Mouse (Mus musculus) C2C12 (cell line): Measurements from ENCODE around the gene Ptprf. TPM values are rescaled to one million over a fixed set of nuclear protein-coding genes. Genes with fewer than 3 reads are reported as not detected.

ENCODE experiments used
- H3K27me3 ChIP-seq: one replicate; pipeline ENCODE4 v1.6.1; 2011; ENCODE audit not compliant: control insufficient read depth, insufficient read depth, insufficient read length
- H3K36me3 ChIP-seq: one replicate; pipeline ENCODE4 v1.6.1; 2011; ENCODE audit not compliant: control insufficient read depth, insufficient read depth
- H3K4me3 ChIP-seq: one replicate; pipeline ENCODE4 v1.5.1; 2011; ENCODE audit warnings: mild to moderate bottlenecking, control low read depth; ENCODE audit not compliant: poor library complexity, insufficient read depth, severe bottlenecking
- H3K79me2 ChIP-seq: one replicate; pipeline ENCODE4 v1.6.1; 2011; ENCODE audit not compliant: control insufficient read depth, insufficient read depth
- H3K79me3 ChIP-seq: one replicate; pipeline ENCODE4 v1.6.1; 2011; ENCODE audit warnings: low read depth, control low read depth
- H3ac ChIP-seq: one replicate; pipeline ENCODE3; 2011; ENCODE audit warnings: low read depth; ENCODE audit not compliant: control insufficient read depth, insufficient read length
- CEBPB ChIP-seq: IDR thresholded peaks from one replicate; pipeline ENCODE4 v1.6.1; 2011; ENCODE audit warnings: low read depth, mild to moderate bottlenecking, control low read depth, moderate library complexity
- CTCF ChIP-seq: IDR thresholded peaks from one replicate; pipeline ENCODE4 v1.5.1; 2011; ENCODE audit not compliant: control insufficient read depth, insufficient read depth, insufficient read length
- FOSL1 ChIP-seq: IDR thresholded peaks from one replicate; pipeline ENCODE4 v1.8.0; 2011; ENCODE audit warnings: mild to moderate bottlenecking, low read length; ENCODE audit not compliant: poor library complexity, insufficient read depth, severe bottlenecking
- MAX ChIP-seq: IDR thresholded peaks from one replicate; pipeline ENCODE4 v1.6.1; 2011; ENCODE audit warnings: mild to moderate bottlenecking, control low read depth
- MYOD1 ChIP-seq: IDR thresholded peaks from one replicate; pipeline ENCODE4 v1.6.1; 2011; ENCODE audit warnings: low read depth; ENCODE audit not compliant: control insufficient read depth, insufficient read length
- MYOG ChIP-seq: IDR thresholded peaks from one replicate; pipeline ENCODE4 v1.6.1; 2011; ENCODE audit not compliant: control insufficient read depth, insufficient read length; ENCODE audit errors: extremely low read depth
- USF1 ChIP-seq: IDR thresholded peaks from one replicate; pipeline ENCODE4 v1.6.1; 2011; ENCODE audit warnings: low read depth, mild to moderate bottlenecking, control low read depth, moderate library complexity
- polyA plus RNA-seq: library from polyadenylated mRNA; unstranded; fragments of >200 nt; fragmentation: generic; extraction: Trizol; gene quantifications from one replicate; pipeline ENCODE4 v1.2.1, GENCODE M21; 2012; ENCODE audit warnings: missing spikeins

Gene Ptprf
- polyA plus RNA-seq, 1 experiment: 1.6 TPM

DNA sequence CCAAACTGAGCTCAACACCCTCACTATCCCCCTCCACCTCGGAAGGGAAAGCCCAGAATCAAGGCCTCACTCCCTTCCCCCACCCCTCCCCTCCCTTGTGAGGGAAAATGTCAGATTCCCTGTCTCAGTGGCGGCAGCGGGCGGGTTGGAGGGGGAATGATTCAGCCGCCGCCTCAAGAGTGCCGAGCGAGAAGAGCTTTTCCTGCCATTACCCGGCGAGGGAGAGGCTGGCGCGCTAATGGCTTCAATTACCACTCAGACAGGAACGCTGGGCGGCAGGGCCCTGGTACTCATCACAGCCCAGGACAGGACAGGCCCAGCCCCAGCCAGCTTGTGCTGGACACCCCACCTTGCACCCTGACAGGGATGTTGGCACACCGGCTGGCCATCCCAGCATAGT, 25.6 kb downstream of the Ptprf start:
- peaks cover 34% of the 10 kb centered on the region for H3K27me3 ChIP-seq
- no peak overlapping the region for H3K4me3 ChIP-seq
- no peak overlapping the region for H3ac ChIP-seq
- no peaks in the 10 kb centered on the region for H3K36me3 ChIP-seq
- H3K79me3 ChIP-seq: no peaks in the 10 kb centered on the region
- TF ChIP-seq CEBPB (no peak), FOSL1 (no peak), MYOG (no peak), USF1 (no peak), MYOD1 (no peak), MAX (no peak), CTCF (no peak)
- no peaks in the 10 kb centered on the region for H3K79me2 ChIP-seq

GRCm38 (mm10) chr4:118261771-118262473, 29.3 kb downstream of the Ptprf start:
- Histone ChIP-seq H3K4me3 (no peak overlapping the region), H3K79me3 (no peaks in the 10 kb centered on the region), H3ac (no peak overlapping the region), H3K27me3 (peaks cover 39% of the 10 kb centered on the region), H3K79me2 (no peaks in the 10 kb centered on the region), H3K36me3 (no peaks in the 10 kb centered on the region)
- no peak for TF ChIP-seq MYOD1
- TF ChIP-seq MAX: no peak
- no peak for TF ChIP-seq CEBPB
- no peak for TF ChIP-seq USF1
- TF ChIP-seq MYOG: no peak
- TF ChIP-seq CTCF: no peak
- no peak for TF ChIP-seq FOSL1

GRCm38 (mm10) chr4:118261291-118261690, 29.9 kb downstream of the Ptprf start:
- H3K36me3 ChIP-seq: no peaks in the 10 kb centered on the region
- H3K4me3 ChIP-seq: no peak overlapping the region
- no peaks in the 10 kb centered on the region for H3K79me2 ChIP-seq
- H3ac ChIP-seq: no peak overlapping the region
- no peaks in the 10 kb centered on the region for H3K79me3 ChIP-seq
- TF ChIP-seq MYOD1 (no peak), CTCF (no peak), CEBPB (no peak), MYOG (no peak), USF1 (no peak), FOSL1 (no peak), MAX (no peak)
- H3K27me3 ChIP-seq: peaks cover 36% of the 10 kb centered on the region

DNA sequence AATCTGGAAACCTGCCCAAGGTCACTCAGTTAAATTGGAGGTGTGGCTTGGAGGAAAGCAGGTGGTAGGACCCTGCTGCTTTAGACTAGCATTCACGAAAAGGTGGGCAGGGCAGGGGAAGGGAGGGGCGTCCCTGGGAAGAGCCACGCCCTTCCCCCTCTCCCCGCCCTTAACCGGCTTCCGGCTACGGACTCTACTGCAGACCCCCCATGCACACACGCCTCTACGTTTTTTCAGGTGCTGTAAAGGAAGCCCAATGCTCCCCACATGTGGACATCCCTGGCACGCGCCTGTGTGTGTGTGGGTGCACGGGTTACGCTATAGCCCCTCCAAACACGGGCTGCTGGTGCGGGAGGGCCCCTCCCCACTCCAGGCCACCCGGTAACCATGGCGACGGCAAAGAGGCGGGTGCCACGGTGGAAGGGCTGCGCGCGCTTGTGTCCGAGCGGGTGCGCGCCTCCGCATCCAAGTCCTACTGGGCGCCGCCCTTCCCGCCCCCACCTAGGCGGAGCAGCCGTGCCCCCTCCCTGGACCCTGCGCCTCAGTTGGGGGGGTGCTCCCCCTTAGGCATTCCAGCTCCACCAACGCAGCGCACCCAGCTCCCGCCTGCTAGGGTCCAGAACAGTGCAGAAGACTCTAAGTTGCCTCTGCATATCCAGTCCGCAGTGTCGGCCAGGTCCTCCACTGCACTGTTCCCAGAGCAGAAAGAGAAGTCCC, 30.5 kb downstream of the Ptprf start:
- TF ChIP-seq CEBPB: no peak
- no peak for TF ChIP-seq MYOG
- TF ChIP-seq FOSL1: no peak
- TF ChIP-seq USF1: no peak
- TF ChIP-seq MAX: no peak
- TF ChIP-seq CTCF: no peak
- TF ChIP-seq MYOD1: no peak
- Histone ChIP-seq H3K36me3 (no peaks in the 10 kb centered on the region), H3K79me3 (no peaks in the 10 kb centered on the region), H3K79me2 (no peaks in the 10 kb centered on the region), H3K27me3 (peaks cover 31% of the 10 kb centered on the region), H3ac (no peak overlapping the region), H3K4me3 (no peak overlapping the region)

DNA sequence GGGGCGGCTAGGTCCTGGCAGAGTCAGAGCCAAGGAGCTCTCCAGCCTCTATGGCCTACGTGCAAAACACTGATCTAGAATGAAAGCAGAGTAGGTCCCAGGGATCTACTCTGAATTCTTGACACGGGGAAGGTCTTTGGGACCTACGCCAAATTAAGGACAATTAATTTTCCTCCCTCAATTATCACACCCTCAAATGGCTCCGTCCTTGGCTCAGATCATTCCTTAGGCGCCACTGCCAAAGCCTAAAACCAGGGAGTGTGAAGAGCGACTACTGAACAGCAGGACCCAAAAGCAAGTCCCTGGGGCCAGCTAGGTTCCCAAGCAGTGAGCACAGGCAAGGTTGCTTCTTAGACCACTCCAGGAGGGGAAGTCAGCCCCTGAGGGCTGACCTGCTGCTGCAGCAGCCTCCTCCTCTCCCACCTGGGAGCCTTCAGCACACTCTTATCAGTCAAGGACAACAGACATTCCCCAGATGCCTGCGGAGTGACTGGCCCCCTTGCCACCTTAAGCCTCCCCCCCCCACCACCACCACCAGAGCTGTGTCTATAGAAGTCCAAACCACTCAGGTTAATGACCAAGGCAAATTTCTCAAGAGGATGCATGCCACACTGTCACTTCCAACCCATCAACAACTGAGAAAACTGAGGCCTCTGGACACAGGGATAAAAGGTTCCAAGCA, 31.3 kb downstream of the Ptprf start:
- Histone ChIP-seq H3K36me3 (no peaks in the 10 kb centered on the region), H3ac (no peak overlapping the region), H3K79me3 (no peaks in the 10 kb centered on the region), H3K27me3 (peaks cover 23% of the 10 kb centered on the region), H3K79me2 (no peaks in the 10 kb centered on the region), H3K4me3 (no peak overlapping the region)
- no peak for TF ChIP-seq CEBPB
- TF ChIP-seq FOSL1: no peak
- no peak for TF ChIP-seq USF1
- no peak for TF ChIP-seq MYOG
- no peak for TF ChIP-seq CTCF
- no peak for TF ChIP-seq MYOD1
- no peak for TF ChIP-seq MAX
